Mouse (Mus musculus): ENCODE measurements at regions not wholly inside any gene's neighbourhood (a gene's known extent, or its start where the extent isn't known, plus 50 kb on each side); places are given as distances from the start of the nearest gene placed in this dataset.
"Not testable (repeated sequence)": the region's sequence is repeated elsewhere in the genome, so short reads cannot be mapped to it uniquely, and the experiment has no call there.

DNA sequence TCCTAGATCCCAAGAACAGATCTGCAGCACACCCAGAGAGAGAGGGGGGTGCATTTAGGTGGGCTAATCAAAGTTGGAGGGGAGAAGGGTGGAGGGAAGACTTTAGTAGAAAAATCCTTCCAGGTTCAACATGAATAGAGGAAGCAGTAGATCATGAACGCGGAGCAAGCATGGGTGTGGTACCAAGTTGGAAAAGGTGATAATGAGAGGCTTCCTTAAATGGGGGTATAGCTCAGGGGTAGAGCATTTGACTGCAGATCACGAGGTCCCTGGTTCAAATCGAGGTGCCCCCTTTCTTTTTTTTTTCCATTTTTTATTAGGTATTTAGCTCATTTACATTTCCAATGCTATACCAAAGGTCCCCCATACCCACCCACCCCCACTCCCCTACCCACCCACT lies 54.0 kb upstream of the Krba1 start:
- ATAC-seq: not testable (repeated sequence)
- WGBS: 95% methylated on average over 4 of the region's 4 CpGs

DNA sequence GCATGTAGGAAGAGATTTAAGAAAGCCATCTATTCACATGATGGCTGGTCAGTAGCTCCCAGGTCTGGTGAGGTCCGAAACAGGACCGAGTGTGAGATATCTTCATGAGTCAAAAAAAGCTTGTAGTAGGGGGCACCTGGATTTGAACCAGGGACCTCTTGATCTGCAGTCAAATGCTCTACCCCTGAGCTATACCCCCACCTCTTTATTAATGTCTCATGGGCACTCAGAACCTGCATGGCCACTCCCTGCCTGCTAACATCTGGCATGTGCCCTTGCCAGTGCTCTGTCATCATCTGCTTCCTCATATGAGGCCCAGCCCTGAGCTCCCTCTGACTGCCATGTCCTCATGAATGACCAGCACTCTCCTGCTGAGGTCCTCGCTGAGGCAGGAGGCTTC lies 58.4 kb upstream of the Krba1 start:
- not testable (repeated sequence) for H3K4me1 ChIP-seq (replicated peaks; ENCODE audit: control insufficient read depth, insufficient read depth, low read length); H3K36me3 ChIP-seq (ENCODE audit: control insufficient read depth, insufficient read depth); H3K9me3 ChIP-seq (ENCODE audit: control insufficient read depth, low read length); H3K4me2 ChIP-seq (ENCODE audit: low read length); ATAC-seq; H3K27ac ChIP-seq (ENCODE audit: low read length); H3K9ac ChIP-seq (replicated peaks; ENCODE audit: low read depth, low read length); H3K27me3 ChIP-seq (replicated peaks; ENCODE audit: control insufficient read depth, insufficient read depth, low read length); H3K4me3 ChIP-seq (replicated peaks; ENCODE audit: low read length)
- 79% methylated on average over 3 of the region's 3 CpGs for WGBS

More for the DNA sequence above, 54.0 kb upstream of the Krba1 start:
- H3K4me1 ChIP-seq (replicated peaks; ENCODE audit: control insufficient read depth, insufficient read depth, low read length); H3K27me3 ChIP-seq (replicated peaks; ENCODE audit: control insufficient read depth, insufficient read depth, low read length); H3K4me2 ChIP-seq (ENCODE audit: low read length); H3K4me3 ChIP-seq (replicated peaks; ENCODE audit: low read length); H3K9ac ChIP-seq (replicated peaks; ENCODE audit: low read depth, low read length); H3K9me3 ChIP-seq (ENCODE audit: control insufficient read depth, low read length); H3K36me3 ChIP-seq (ENCODE audit: control insufficient read depth, insufficient read depth); H3K27ac ChIP-seq (ENCODE audit: low read length): not testable (repeated sequence)

DNA sequence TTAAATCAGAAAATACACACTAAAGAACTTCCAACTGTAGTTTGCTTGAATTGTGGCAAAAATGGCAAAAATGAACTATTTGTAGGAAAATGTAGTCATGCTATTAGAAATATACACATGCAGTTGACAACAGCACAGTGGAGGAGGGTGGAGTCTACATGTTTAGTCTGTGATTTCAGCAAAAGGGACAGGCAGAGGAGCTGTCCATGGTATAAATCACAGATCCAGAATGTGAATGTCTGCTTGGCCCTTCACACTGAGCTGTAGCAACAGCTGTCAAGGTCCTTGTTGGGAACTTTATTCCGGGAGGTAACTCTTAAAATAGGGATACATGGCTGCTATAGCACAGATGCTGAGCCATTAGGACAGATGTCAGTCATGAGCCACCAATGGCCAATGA lies 107.4 kb upstream of the Krba1 start:
- H3K27me3 ChIP-seq (replicated peaks; ENCODE audit: control insufficient read depth, insufficient read depth, low read length): no peaks in the 10 kb centered on the region
- 86% methylated on average over 1 of the region's 1 CpGs for WGBS
- no peaks in the 10 kb centered on the region for H3K4me1 ChIP-seq (replicated peaks; ENCODE audit: control insufficient read depth, insufficient read depth, low read length)
- no peaks in the 10 kb centered on the region for H3K9me3 ChIP-seq (ENCODE audit: control insufficient read depth, low read length)
- H3K36me3 ChIP-seq (ENCODE audit: control insufficient read depth, insufficient read depth): no peaks in the 10 kb centered on the region
- H3K4me3 ChIP-seq (replicated peaks; ENCODE audit: low read length): no peak overlapping the region
- no peak overlapping the region for H3K27ac ChIP-seq (ENCODE audit: low read length)
- H3K9ac ChIP-seq (replicated peaks; ENCODE audit: low read depth, low read length): no peak overlapping the region
- no peak overlapping the region for H3K4me2 ChIP-seq (ENCODE audit: low read length)
- ATAC-seq: no peak

DNA sequence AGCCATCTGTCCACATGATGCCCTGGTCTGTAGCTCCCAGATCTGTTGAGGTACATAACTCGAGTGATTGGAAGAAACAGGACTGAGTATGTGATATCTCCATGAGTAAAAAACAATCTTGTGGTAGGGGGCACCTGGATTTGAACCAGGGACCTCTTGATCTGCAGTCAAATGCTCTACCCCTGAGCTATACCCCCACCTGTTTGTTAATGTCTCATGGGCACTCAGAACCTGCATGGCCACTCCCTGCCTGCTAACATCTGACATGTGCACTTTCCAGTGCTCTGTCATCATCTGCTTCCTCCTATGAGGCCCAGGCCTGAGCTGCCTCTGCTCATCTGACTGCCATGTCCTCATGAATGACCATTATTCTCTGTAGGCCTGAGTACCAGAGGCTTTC lies 115.7 kb upstream of the Krba1 start:
- H3K9me3 ChIP-seq (ENCODE audit: control insufficient read depth, low read length); H3K4me3 ChIP-seq (replicated peaks; ENCODE audit: low read length); H3K9ac ChIP-seq (replicated peaks; ENCODE audit: low read depth, low read length); H3K36me3 ChIP-seq (ENCODE audit: control insufficient read depth, insufficient read depth); H3K27ac ChIP-seq (ENCODE audit: low read length); H3K4me2 ChIP-seq (ENCODE audit: low read length); H3K4me1 ChIP-seq (replicated peaks; ENCODE audit: control insufficient read depth, insufficient read depth, low read length); H3K27me3 ChIP-seq (replicated peaks; ENCODE audit: control insufficient read depth, insufficient read depth, low read length); ATAC-seq: not testable (repeated sequence)
- 55% methylated on average over 1 of the region's 1 CpGs for WGBS

DNA sequence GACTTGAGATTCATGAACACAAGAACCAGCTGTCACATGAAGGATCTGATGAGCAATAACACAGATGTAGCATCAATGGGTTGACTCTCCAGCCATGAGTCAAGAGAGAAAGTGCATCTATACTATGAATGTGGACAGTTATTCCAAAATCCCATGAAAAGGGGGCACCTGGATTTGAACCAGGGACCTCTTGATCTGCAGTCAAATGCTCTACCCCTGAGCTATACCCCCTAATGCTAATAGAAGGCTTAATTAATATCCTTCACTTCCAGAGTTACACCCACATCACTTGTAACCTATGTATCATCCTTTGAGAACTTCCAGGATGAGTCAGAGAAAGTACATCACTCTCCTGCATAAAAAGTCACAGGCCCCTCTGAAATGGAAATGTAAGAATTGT lies 133.8 kb upstream of the Krba1 start:
- H3K4me1 ChIP-seq (replicated peaks; ENCODE audit: control insufficient read depth, insufficient read depth, low read length); H3K9me3 ChIP-seq (ENCODE audit: control insufficient read depth, low read length); ATAC-seq; H3K9ac ChIP-seq (replicated peaks; ENCODE audit: low read depth, low read length); H3K27me3 ChIP-seq (replicated peaks; ENCODE audit: control insufficient read depth, insufficient read depth, low read length); H3K4me3 ChIP-seq (replicated peaks; ENCODE audit: low read length); H3K27ac ChIP-seq (ENCODE audit: low read length); H3K4me2 ChIP-seq (ENCODE audit: low read length); H3K36me3 ChIP-seq (ENCODE audit: control insufficient read depth, insufficient read depth): not testable (repeated sequence)

DNA sequence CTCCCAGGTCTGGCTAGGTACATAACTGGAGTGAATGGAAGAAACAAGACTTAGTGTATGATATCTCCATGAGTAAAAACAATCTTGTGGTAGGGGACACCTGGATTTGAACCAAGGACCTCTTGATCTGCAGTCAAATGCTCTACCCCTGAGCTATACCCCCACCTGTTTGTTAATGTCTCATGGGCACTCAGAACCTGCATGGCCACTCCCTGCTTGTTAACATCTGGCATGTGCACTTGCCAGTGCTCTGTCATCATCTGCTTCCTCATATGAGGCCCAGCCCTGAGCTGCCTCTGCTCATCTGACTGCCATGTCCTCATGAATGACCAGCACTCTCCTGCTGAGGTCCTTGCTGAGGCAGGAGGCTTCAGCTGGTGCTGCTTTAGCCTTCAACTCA lies 142.4 kb upstream of the Krba1 start:
- H3K27me3 ChIP-seq (replicated peaks; ENCODE audit: control insufficient read depth, insufficient read depth, low read length); H3K9me3 ChIP-seq (ENCODE audit: control insufficient read depth, low read length); H3K9ac ChIP-seq (replicated peaks; ENCODE audit: low read depth, low read length); H3K4me2 ChIP-seq (ENCODE audit: low read length); ATAC-seq; H3K4me1 ChIP-seq (replicated peaks; ENCODE audit: control insufficient read depth, insufficient read depth, low read length); H3K36me3 ChIP-seq (ENCODE audit: control insufficient read depth, insufficient read depth); H3K4me3 ChIP-seq (replicated peaks; ENCODE audit: low read length); H3K27ac ChIP-seq (ENCODE audit: low read length): not testable (repeated sequence)

DNA sequence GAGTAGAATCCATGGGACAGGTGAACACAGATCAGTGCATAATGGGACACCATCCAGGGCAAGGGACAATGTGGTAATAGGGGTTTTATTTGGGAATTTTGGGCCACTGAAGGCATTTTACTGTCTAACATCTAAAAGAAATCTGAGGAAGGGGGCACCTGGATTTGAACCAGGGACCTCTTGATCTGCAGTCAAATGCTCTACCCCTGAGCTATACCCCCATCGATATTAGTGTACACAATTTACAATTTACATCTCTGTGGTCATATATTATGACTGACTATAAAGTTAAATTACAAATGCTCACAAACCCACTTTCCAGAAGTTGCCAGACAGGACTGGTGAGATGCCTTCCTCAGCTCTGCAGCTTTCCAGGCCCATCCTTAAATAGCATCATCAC lies 143.4 kb upstream of the Krba1 start:
- no peak overlapping the region for H3K27ac ChIP-seq (ENCODE audit: low read length)
- ATAC-seq: no peak
- no peak overlapping the region for H3K9ac ChIP-seq (replicated peaks; ENCODE audit: low read depth, low read length)
- H3K9me3 ChIP-seq (ENCODE audit: control insufficient read depth, low read length): no peaks in the 10 kb centered on the region
- H3K36me3 ChIP-seq (ENCODE audit: control insufficient read depth, insufficient read depth): no peaks in the 10 kb centered on the region
- no peak overlapping the region for H3K4me3 ChIP-seq (replicated peaks; ENCODE audit: low read length)
- H3K27me3 ChIP-seq (replicated peaks; ENCODE audit: control insufficient read depth, insufficient read depth, low read length): no peaks in the 10 kb centered on the region
- no peak overlapping the region for H3K4me2 ChIP-seq (ENCODE audit: low read length)
- H3K4me1 ChIP-seq (replicated peaks; ENCODE audit: control insufficient read depth, insufficient read depth, low read length): no peaks in the 10 kb centered on the region
- 85% methylated on average over 1 of the region's 1 CpGs for WGBS

DNA sequence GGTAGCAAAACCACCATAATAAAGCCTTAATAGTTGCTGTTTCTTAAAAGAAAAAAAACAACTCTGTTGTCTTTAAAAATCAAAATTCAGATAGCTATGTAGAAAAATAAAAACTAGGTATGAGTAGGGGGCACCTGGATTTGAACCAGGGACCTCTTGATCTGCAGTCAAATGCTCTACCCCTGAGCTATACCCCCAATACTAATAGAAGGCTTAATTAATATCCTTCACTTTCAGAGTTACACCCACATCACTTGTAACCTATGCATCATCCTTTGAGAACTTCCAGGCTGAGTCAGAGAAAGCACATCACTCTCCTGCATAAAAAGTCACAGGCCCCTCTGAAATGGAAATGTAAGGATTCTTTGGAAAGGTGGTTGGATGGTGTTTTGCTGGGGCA lies 151.2 kb upstream of the Krba1 start:
- not testable (repeated sequence) for H3K27ac ChIP-seq (ENCODE audit: low read length); H3K9me3 ChIP-seq (ENCODE audit: control insufficient read depth, low read length); H3K4me1 ChIP-seq (replicated peaks; ENCODE audit: control insufficient read depth, insufficient read depth, low read length); ATAC-seq; H3K4me2 ChIP-seq (ENCODE audit: low read length); H3K27me3 ChIP-seq (replicated peaks; ENCODE audit: control insufficient read depth, insufficient read depth, low read length); H3K9ac ChIP-seq (replicated peaks; ENCODE audit: low read depth, low read length); H3K4me3 ChIP-seq (replicated peaks; ENCODE audit: low read length); H3K36me3 ChIP-seq (ENCODE audit: control insufficient read depth, insufficient read depth)

DNA sequence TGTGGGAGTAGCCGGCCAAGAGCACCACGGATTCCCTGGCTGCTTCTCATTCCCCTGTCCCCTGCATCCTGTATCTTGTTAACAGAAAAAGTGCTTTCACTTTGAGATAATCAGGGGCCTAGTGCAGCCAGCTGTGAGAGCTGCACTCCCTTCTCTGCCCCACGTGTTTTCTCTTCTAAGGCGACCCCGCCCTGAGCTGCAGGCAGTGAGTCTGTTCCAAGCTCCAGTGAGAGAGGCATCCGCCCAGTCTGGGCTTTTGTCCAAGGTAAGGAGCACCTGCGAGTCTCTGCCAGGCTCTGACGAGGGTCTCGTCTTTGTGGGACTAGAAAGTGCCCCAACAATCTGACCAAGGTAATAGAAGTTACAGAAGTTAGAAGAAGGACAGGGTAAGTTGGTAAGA lies 141.0 kb upstream of the Zfp746 start:
- H3K27ac ChIP-seq (ENCODE audit: low read length): no peak overlapping the region
- H3K9me3 ChIP-seq (ENCODE audit: control insufficient read depth, low read length): no peaks in the 10 kb centered on the region
- H3K4me2 ChIP-seq (ENCODE audit: low read length): no peak overlapping the region
- H3K9ac ChIP-seq (replicated peaks; ENCODE audit: low read depth, low read length): no peak overlapping the region
- no peaks in the 10 kb centered on the region for H3K4me1 ChIP-seq (replicated peaks; ENCODE audit: control insufficient read depth, insufficient read depth, low read length)
- H3K27me3 ChIP-seq (replicated peaks; ENCODE audit: control insufficient read depth, insufficient read depth, low read length): no peaks in the 10 kb centered on the region
- ATAC-seq: no peak
- WGBS: 38% methylated on average over 9 of the region's 9 CpGs
- H3K4me3 ChIP-seq (replicated peaks; ENCODE audit: low read length): no peak overlapping the region
- H3K36me3 ChIP-seq (ENCODE audit: control insufficient read depth, insufficient read depth): no peaks in the 10 kb centered on the region

DNA sequence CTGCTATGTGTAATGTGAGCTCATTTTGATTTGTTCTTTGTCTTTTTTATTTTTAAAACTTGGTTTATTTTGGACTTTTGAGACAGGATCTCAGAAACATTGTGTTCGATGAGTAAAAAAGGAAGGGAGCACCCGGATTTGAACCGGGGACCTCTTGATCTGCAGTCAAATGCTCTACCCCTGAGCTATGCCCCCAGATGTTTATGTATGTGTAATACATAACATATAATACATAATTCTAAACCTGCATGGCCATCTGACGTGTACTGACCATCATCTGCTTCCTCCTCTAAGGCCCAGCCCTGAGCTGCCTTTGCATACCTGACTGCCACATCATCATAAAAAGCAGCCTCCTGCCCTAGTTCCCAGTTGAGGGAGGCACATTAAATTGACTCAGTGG lies 137.8 kb upstream of the Zfp746 start:
- Histone ChIP-seq H3K9me3 (ENCODE audit: control insufficient read depth, low read length) (no peaks in the 10 kb centered on the region), H3K4me3 (replicated peaks; ENCODE audit: low read length) (no peak overlapping the region), H3K27ac (ENCODE audit: low read length) (no peak overlapping the region), H3K4me2 (ENCODE audit: low read length) (no peak overlapping the region), H3K36me3 (ENCODE audit: control insufficient read depth, insufficient read depth) (no peaks in the 10 kb centered on the region), H3K27me3 (replicated peaks; ENCODE audit: control insufficient read depth, insufficient read depth, low read length) (no peaks in the 10 kb centered on the region), H3K4me1 (replicated peaks; ENCODE audit: control insufficient read depth, insufficient read depth, low read length) (no peaks in the 10 kb centered on the region), H3K9ac (replicated peaks; ENCODE audit: low read depth, low read length) (no peak overlapping the region)
- 97% methylated on average over 4 of the region's 4 CpGs for WGBS
- ATAC-seq: no peak

Measured in forebrain, embryonic 16.5 days (tissue).